Mouse (Mus musculus) liver, adult 10 weeks (tissue): ENCODE measurements around the gene Ddx21. TPM values are rescaled to one million over a fixed set of nuclear protein-coding genes. Genes with fewer than 3 reads are reported as not detected.

Source experiments
- polyA plus RNA-seq: library from polyadenylated mRNA; stranded (reverse); fragments of 350-450 nt; fragmentation: Illumina TruSeq; extraction: RNeasy Lipid Tissue Mini Kit (QIAGEN cat#74804); gene quantifications from one replicate; pipeline ENCODE4 v1.2.3, GENCODE M21; 2014; ENCODE audit warnings: low read depth, low replicate concordance

Ddx21 gene
- 23.0 TPM for polyA plus RNA-seq

GRCm38 (mm10) chr10:62602177-62603040, at the start of gene Ddx21:
Ddx21 (minus strand) TSS chr10:62602281.

DNA sequence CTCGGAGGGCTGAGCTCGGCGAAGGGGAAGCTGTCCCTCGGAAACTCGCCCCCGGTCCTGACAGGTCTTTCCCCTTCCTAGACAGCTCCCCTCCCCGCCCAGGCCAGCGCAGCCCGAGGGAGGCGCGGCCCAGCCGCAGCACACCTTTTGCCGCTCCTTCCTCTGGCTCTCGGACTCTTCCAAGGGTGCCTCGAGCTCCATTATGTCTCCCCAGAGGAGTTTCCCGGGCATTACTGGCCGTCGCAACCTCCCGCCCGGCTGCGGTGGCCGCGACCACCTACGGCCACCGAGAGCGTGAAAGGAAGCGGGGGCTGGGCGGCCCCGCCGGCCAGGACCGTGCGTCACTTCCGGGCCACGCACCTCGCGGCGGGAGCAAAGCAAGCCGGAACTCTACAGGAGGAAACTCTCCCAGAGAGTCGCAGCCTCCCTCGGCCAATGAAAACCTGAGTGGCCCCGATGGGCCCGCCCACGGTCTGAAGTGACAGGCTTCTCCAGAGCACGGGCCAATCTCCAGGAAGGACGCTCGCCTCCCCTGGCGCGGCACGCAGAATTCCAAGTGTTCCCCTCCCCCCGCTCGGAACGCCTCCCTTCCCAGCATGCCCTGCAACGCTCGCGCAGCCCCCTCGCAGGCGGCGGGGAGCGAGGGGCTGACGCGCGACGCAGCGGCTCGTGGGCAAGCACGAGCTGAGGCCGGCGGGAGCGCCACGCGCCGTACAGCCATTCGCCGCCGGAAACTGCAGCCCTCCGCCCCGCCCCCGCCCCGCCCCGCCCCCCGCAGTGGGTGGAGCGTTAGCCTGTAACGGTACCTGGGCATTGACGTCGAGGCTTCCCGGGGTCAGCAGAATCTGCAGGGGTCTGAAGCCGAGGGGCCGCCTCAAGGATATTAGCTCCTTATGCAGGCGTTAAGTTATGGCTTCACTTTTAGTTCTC, 49.1 kb upstream of the Ddx21 start, which contains the start of gene Ddx50:
TSS of gene Ddx50 (minus strand) at position 338 of the 930 bp plus-strand sequence.

DNA sequence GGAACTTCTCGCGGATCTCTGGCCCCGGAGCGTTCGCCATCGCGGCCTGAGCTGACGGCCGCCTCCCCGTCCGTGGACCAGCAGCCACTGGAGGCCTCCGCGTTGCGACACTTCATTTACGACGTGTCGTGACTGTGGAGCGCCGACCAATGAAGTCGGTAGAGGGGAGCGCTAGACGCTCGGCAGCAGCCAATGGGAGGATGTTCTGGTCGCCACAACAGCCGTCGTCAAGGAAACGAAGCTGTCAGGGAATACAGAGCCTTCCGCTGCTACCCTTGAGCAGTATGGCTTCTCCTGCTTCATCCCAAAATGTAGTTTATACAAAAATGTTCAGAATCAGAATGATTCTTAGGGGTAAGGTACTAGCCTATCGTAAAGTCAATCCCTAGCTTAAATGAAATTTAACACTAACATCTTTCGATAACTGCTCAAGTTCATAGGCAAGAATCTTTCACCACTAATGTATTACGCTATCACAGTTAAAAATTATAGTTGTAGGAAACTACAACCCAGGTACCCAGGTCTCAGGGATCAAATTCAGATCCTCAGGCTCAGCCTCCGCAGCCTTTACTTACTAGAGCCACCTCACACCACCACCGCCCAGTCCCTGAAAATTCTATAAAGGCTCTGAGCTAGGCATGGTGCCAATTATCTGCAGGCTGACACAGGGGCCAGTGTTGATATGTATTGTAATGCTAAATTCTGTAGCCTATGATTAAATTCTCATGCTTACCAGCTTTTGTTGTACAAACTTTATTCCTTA, 23.6 kb downstream of the Ddx21 start, which contains the start of gene Kif1bp:
TSS of gene Kif1bp (minus strand) at position 120 of the 763 bp plus-strand sequence.

Other genes starting within 250 kb of the Ddx21 start
- gene Hk1, start 222.4 kb downstream of the Ddx21 start, polyA plus RNA-seq: 0.29 TPM
- gene Hkdc1, start 179.8 kb downstream of the Ddx21 start, polyA plus RNA-seq: not detected
- not detected for gene 4930507D05Rik, start 152.8 kb downstream of the Ddx21 start, polyA plus RNA-seq
- gene Supv3l1, start 152.5 kb downstream of the Ddx21 start, polyA plus RNA-seq: 12.5 TPM
- gene Vps26a, start 115.5 kb downstream of the Ddx21 start, polyA plus RNA-seq: 66.7 TPM
- gene Srgn, start 74.8 kb downstream of the Ddx21 start, polyA plus RNA-seq: 46.4 TPM
- 10.3 TPM for gene Kif1bp, start 23.8 kb downstream of the Ddx21 start, polyA plus RNA-seq
- 109 TPM for gene Ddx50, start 48.9 kb upstream of the Ddx21 start, polyA plus RNA-seq
- gene Stox1, start 123.8 kb upstream of the Ddx21 start, polyA plus RNA-seq: 0.56 TPM
- 56.8 TPM for gene Ccar1, start 190.0 kb upstream of the Ddx21 start, polyA plus RNA-seq